Mouse (Mus musculus) kidney, postnatal 10 days (tissue): ENCODE measurements around the gene Alx1.

Experiments
- DNase-seq: peaks from one replicate; pipeline ENCODE4 v3.0.0; 2021; ENCODE audit warnings: mixed read lengths

Alx1 gene

GRCm38 (mm10) chr10:103029730-103030490, at the start of gene Alx1:
Gene Alx1 (minus strand): TSS chr10:103030215.
- peak; percentile 27 for DNase-seq

DNA sequence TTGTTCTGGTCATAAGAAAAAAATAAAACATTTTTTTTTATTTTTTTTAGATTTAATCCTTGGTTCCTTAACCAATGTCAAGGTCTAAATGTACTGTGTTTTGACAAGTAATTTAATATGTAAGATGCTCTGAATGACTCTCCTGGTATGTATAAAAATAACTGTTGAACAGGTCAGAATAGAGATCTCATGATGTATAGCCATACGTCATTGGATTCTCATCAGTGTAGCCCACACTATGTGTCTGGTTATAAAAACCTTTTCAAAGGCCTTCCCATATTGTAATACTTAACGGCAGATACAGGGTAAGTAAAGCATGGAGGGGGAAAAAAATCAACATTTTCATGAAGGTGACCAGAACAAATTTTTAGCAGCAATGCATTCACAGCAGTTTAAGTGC, 19.6 kb upstream of the Alx1 start:
- DNase-seq: no peak

DNA sequence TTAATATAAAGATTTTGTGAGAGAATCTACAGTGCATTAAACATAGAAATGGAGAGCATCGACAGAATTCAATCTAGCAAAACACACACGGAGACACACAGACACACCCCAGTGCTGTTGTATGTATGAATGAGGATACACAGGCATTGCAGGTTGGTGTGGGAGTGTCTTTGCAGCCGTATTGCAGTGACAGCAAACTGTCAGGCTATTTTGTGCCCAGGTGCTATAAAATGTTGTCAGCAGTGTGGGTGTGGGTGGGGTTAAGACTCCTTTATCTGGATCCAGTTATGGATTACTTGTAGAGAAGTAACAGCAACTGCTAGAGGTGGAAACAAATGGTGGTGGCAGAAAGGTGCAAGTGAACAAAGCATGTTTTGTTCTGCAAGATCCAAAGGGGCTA, 16.6 kb upstream of the Alx1 start:
- no peak for DNase-seq

DNA sequence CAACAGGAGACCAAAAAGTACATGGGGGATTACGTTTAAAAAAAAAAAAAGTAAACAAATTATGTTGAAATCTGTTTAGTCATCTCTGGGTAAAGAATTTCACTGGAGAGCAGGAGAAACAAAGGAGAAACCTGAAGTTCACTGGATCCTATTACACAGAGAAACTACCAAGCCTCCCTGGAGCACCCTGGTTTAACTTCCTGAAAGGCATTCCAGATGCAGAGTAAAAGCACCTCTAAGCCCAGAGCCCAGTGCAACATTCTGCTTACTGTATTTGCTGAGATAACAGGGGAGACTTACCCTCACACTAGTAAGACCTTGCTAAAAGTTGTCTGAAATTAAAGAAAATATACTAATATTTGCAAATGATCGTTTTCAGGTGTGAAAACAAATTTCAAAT, 15.0 kb upstream of the Alx1 start:
- DNase-seq: no peak

GRCm38 (mm10) chr10:103035002-103035640, 5.1 kb upstream of the Alx1 start:
- no peak for DNase-seq

DNA sequence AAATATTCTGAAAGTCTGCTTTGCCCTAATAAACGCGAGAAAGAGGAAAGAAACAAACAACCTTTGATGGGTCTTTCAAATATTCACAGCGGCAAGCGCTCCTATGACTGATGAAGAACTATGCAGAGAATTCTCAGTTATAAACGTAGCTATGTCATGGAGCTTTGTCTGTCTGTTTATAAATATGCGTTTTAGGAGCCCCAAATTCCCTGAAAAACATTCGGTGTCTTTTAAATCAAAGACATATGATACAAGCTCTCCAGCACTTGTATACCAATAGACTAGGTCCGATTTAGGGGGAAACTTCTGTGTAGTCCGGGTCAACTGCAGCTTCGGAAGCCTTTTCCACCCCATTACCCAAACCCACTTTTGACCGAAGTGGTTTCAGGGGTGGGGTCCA, 916 bp upstream of the Alx1 start:
- no peak for DNase-seq

DNA sequence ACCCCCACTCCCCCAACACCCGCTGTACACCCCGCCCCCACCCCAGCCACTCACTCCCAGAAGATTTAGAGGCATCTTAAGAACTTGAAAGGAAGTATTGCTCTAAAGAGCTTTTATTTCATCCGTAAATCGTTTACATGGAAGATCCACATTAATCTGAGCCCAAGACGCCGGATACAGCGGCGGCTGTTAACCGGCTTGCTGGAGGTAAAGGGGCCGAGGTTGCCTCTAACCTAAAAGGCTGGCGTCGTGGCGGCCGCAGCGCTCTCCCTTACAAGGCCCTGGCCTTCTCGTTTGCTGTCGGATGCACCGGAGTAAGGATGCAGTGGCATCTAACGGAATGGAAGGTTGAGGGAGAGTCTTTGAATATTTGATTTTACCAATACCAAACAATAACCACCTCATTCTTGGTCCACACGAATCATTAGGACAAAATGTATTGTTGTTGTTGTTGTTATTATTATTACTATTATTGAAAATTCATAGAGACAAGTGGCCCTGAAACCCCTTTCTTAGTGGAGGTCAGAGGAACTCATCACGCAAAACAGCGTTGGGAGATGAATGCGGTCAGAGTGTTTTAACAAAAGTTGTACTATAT, 784 bp downstream of the Alx1 start:
- peak; percentile 34 for DNase-seq

- peak; percentile 78 for DNase-seq
Observed at GRCm38 (mm10) chr10:103028253-103029131, 1.5 kb downstream of the Alx1 start.

DNA sequence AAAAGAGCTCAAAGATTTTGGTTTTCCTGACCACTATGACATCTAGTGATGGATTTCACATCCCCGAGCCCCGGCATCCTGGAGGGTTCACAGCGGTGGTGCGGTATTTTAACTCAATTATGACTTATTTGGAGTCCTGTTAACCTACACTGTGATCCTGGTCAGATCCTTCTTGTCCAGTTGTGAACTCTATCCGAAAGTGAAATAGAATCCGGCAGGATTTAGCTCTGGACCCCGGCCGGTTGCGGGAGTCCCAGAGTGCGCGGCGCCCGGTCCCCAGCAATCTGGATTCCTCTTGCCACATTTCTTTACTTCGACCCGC, 2.1 kb downstream of the Alx1 start:
- no peak for DNase-seq

- no peak for DNase-seq
Observed at GRCm38 (mm10) chr10:103027226-103027930, 2.6 kb downstream of the Alx1 start.

- DNase-seq: peak; percentile 30
Observed at GRCm38 (mm10) chr10:103026636-103027225, 3.3 kb downstream of the Alx1 start.

- DNase-seq: peak; percentile 52
Observed at GRCm38 (mm10) chr10:103002556-103002955, 27.5 kb downstream of the Alx1 start.

GRCm38 (mm10) chr10:103000902-103001301, 29.1 kb downstream of the Alx1 start:
- DNase-seq: peak; percentile 63

GRCm38 (mm10) chr10:102999584-102999983, 30.4 kb downstream of the Alx1 start:
- DNase-seq: no peak

DNA sequence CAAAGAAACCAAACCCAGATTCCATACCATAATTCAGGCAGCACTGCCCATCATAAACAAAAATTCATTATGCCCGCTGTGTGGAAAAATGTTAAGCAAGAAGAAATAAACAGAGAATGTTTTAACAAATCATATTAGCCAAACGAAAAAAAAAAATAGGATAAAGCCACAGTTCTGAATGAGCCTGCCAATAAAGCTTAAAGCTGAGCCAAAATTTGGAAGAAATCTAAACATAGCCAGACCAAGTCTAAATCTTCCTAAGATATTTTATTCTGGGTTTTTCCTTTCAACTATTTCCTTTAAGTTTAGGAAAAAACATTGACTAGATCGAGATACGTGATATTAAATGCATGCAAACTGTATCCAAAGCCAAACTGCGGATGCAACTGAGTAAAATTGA, 54.9 kb downstream of the Alx1 start:
- no peak for DNase-seq

GRCm38 (mm10) chr10:102959602-102960001, 70.4 kb downstream of the Alx1 start:
- DNase-seq: no peak
